Mouse (Mus musculus): Measurements from ENCODE around the gene Nedd9.

DNA sequence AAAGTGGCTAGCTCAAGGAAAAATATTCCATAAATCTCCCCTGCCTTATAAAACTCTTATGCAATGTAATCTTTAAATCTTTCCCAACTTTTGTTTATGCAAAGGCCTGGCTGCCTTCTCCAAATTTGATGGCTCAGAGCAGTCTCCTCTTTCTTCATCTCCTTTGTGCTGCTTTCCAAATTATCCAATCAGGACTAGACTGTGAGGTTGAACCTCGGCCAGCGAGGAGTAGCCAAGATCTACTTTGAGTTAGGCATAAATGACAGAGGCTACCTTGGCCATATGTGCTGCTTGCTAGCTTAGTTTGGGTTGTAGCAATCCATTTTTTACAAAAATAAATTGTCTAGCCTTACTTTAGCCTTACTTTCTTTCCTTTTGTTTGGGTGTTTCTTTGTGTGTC is 95.0 kb downstream of the Nedd9 start:
- no peak for TF ChIP-seq POLR2A (IDR thresholded peaks at IDR 0.05; ENCODE audit: low read depth, low read length)
- no peak for TF ChIP-seq CTCF (IDR thresholded peaks at IDR 0.05; ENCODE audit: borderline replicate concordance, insufficient read depth, low read length)
